Mouse (Mus musculus) embryonic facial prominence, embryonic 11.5 days (tissue): ENCODE results near the gene Olfr710. TPM values are rescaled to one million over a fixed set of nuclear protein-coding genes. Genes with fewer than 3 reads are reported as not detected.
"Not testable (repeated sequence)": the region's sequence is repeated elsewhere in the genome, so short reads cannot be mapped to it uniquely, and the experiment has no call there.

Experiments used
- ATAC-seq: fragments of 200-750 bp; cut with Nextera tagmentation; replicated peaks from 2 replicates; pipeline ENCODE4 v1.8.0; 2017; ENCODE audit warnings: low read depth; ENCODE audit not compliant: insufficient number of reproducible peaks, low FRiP score, low TSS enrichment
- DNase-seq: peaks from one replicate; pipeline ENCODE4 v3.0.0-alpha.2; 2015; ENCODE audit warnings: low spot score
- H3K27ac ChIP-seq: fragments of 300-500 bp; sonication (generic); replicated peaks from 2 replicates; pipeline ENCODE4 v1.5.1; 2014; ENCODE audit warnings: mild to moderate bottlenecking, low read depth, low read length, control low read depth
- H3K27me3 ChIP-seq: fragments of 300-500 bp; sonication (generic); 2 replicates; pipeline ENCODE4 v1.6.1; 2014; ENCODE audit warnings: mild to moderate bottlenecking, low read length, moderate library complexity, mixed read lengths; ENCODE audit not compliant: control insufficient read depth, insufficient read depth
- H3K36me3 ChIP-seq: fragments of 300-500 bp; sonication (generic); replicated peaks from 2 replicates; pipeline ENCODE4 v1.6.1; 2014; ENCODE audit warnings: low read depth, mild to moderate bottlenecking, low read length, moderate library complexity, mixed read lengths; ENCODE audit not compliant: control insufficient read depth, insufficient read depth
- H3K4me1 ChIP-seq: fragments of 300-500 bp; sonication (generic); 2 replicates; pipeline ENCODE4 v1.6.1; 2014; ENCODE audit warnings: low read length, mixed read lengths; ENCODE audit not compliant: control insufficient read depth, insufficient read depth
- H3K4me2 ChIP-seq: fragments of 300-500 bp; sonication (generic); 2 replicates; pipeline ENCODE4 v1.6.1; 2014; ENCODE audit warnings: low read depth, mild to moderate bottlenecking, control low read depth, low read length, moderate library complexity
- H3K4me3 ChIP-seq: fragments of 300-500 bp; sonication (generic); 2 replicates; pipeline ENCODE4 v1.5.1; 2014; ENCODE audit warnings: low read depth, low read length, control low read depth
- H3K9ac ChIP-seq: fragments of 300-500 bp; sonication (generic); replicated peaks from 2 replicates; pipeline ENCODE4 v1.6.1; 2014; ENCODE audit warnings: mild to moderate bottlenecking, control low read depth, low read length
- H3K9me3 ChIP-seq: fragments of 300-500 bp; sonication (generic); replicated peaks from 2 replicates; pipeline ENCODE4 v1.6.1; 2016; ENCODE audit warnings: mild to moderate bottlenecking, low read length, inconsistent platforms, mixed read lengths; ENCODE audit not compliant: control insufficient read depth
- WGBS: fragments of 180-500 bp; shearing (Covaris S2); extraction: QIAGEN DNeasy Blood & Tissue Kit; methylation state at CpG from one replicate; pipeline ENCODE4 v1.1.7; 2014; 5-methylcytosine and 5-hydroxymethylcytosine counted together
- polyA plus RNA-seq: library from polyadenylated mRNA; unstranded; fragments of >200 nt; fragmentation: Nextera tagmentation; extraction: Ambion mirVana; gene quantifications from 2 replicates; pipeline ENCODE4 v1.2.1, GENCODE M21; 2014

Gene Olfr710
- polyA plus RNA-seq, 1 experiment from 2014 or later: not detected

DNA sequence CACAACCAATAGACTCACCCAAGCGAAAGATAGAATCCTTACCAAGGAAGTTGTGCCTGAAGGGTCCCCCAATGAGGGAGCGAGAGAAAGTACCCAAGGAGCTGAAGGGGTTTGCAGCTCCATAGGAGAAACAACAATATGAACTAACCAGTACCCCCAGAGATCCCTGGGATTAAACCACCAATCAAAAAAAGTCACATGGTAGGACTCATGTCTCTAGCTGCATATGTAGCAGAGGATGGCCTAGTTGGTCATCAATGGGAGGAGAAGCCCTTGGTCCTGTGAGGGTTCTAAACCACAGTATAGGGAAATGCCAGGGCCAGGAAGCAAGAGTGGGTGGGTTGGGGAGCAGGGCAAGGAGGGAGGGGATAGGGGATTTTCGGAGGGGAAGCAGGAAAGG is 47.0 kb downstream of the Olfr710 start, which contains the start of gene Olfr707:
Gene Olfr707, minus strand, starts transcription at position 101 of the 400 bp plus-strand sequence.
- H3K4me1 ChIP-seq, ATAC-seq, H3K9ac ChIP-seq, H3K27me3 ChIP-seq, H3K9me3 ChIP-seq, DNase-seq, H3K36me3 ChIP-seq, H3K4me3 ChIP-seq, H3K27ac ChIP-seq, H3K4me2 ChIP-seq: not testable (repeated sequence)
- 71% methylated on average over 3 of the region's 3 CpGs for WGBS

Other genes with a start within 250 kb of the Olfr710 start
- gene Olfr695, start 231.9 kb downstream of the Olfr710 start, polyA plus RNA-seq: not detected in 2 replicates
- gene Olfr697, start 205.9 kb downstream of the Olfr710 start, polyA plus RNA-seq: not detected in 2 replicates
- gene Olfr698, start 192.9 kb downstream of the Olfr710 start, polyA plus RNA-seq: not detected in 2 replicates
- gene Olfr699, start 155.1 kb downstream of the Olfr710 start, polyA plus RNA-seq: not detected in 2 replicates
- not detected in 2 replicates for gene Olfr700, start 139.5 kb downstream of the Olfr710 start, polyA plus RNA-seq
- not detected in 2 replicates for gene Olfr701, start 134.2 kb downstream of the Olfr710 start, polyA plus RNA-seq
- not detected in 2 replicates for gene Olfr702, start 114.4 kb downstream of the Olfr710 start, polyA plus RNA-seq
- not detected in 2 replicates for gene Olfr703, start 105.0 kb downstream of the Olfr710 start, polyA plus RNA-seq
- not detected in 2 replicates for gene Olfr704, start 85.1 kb downstream of the Olfr710 start, polyA plus RNA-seq
- gene Olfr705, start 71.4 kb downstream of the Olfr710 start, polyA plus RNA-seq: not detected in 2 replicates
- not detected in 2 replicates for gene Olfr706, start 60.1 kb downstream of the Olfr710 start, polyA plus RNA-seq
- gene Olfr707, start 47.1 kb downstream of the Olfr710 start, polyA plus RNA-seq: not detected in 2 replicates
- not detected in 2 replicates for gene Olfr1532-ps1, start 40.3 kb downstream of the Olfr710 start, polyA plus RNA-seq
- gene Olfr709-ps1, start 16.1 kb downstream of the Olfr710 start, polyA plus RNA-seq: not detected in 2 replicates
- gene Olfr6, start 15.6 kb upstream of the Olfr710 start, polyA plus RNA-seq: not detected in 2 replicates
- gene Olfr711, start 27.1 kb upstream of the Olfr710 start, polyA plus RNA-seq: not detected in 2 replicates
- gene Olfr2, start 57.8 kb upstream of the Olfr710 start, polyA plus RNA-seq: not detected in 2 replicates
- not detected in 2 replicates for gene Olfr713, start 82.9 kb upstream of the Olfr710 start, polyA plus RNA-seq
- gene Olfr714, start 122.7 kb upstream of the Olfr710 start, polyA plus RNA-seq: not detected in 2 replicates
- not detected in 2 replicates for gene Olfr17, start 144.9 kb upstream of the Olfr710 start, polyA plus RNA-seq
- not detected in 2 replicates for gene Olfr715b, start 162.1 kb upstream of the Olfr710 start, polyA plus RNA-seq
- not detected in 2 replicates for gene Olfr715, start 182.8 kb upstream of the Olfr710 start, polyA plus RNA-seq
- gene Olfr716, start 190.0 kb upstream of the Olfr710 start, polyA plus RNA-seq: not detected in 2 replicates
- gene Nlrp14, start 218.7 kb upstream of the Olfr710 start, polyA plus RNA-seq: not detected in 2 replicates